Mouse (Mus musculus) megakaryocyte, adult 5-6 weeks (primary cell): Measurements from ENCODE around the gene Zfp9. TPM values are rescaled to one million over a fixed set of nuclear protein-coding genes. Genes with fewer than 3 reads are reported as not detected.

ENCODE experiments used
- ATAC-seq: 2 replicates; pipeline ENCODE4 v1.8.0; 2016; ENCODE audit warnings: mild to moderate bottlenecking, inconsistent platforms; ENCODE audit not compliant: poor library complexity, severe bottlenecking
- total RNA-seq, 2 experiments: library from RNA; stranded (forward) in 1 of 2; stranded (reverse) in 1 of 2; fragments of 153-499, 151-499 nt in 1 of 2; fragments of 221-1000, 200-1000 nt in 1 of 2; gene quantifications; 2 replicates each; pipeline versions ENCODE4 v1.2.3 to v1.2.4; 2015 to 2017

The Zfp9 gene
- 0.22 TPM in 1 of 2 replicates, not detected in the other for total RNA-seq (2015)
- not detected in 2 replicates for total RNA-seq (2017)

- peak; percentile 66 for ATAC-seq
These were observed at the start of gene Zfp9 for GRCm38 (mm10) chr6:118478957-118479708. Zfp9 (minus strand) TSS chr6:118479320.

GRCm38 (mm10) chr6:118520668-118521067 is 41.5 kb upstream of the Zfp9 start:
- ATAC-seq, result no peak

DNA sequence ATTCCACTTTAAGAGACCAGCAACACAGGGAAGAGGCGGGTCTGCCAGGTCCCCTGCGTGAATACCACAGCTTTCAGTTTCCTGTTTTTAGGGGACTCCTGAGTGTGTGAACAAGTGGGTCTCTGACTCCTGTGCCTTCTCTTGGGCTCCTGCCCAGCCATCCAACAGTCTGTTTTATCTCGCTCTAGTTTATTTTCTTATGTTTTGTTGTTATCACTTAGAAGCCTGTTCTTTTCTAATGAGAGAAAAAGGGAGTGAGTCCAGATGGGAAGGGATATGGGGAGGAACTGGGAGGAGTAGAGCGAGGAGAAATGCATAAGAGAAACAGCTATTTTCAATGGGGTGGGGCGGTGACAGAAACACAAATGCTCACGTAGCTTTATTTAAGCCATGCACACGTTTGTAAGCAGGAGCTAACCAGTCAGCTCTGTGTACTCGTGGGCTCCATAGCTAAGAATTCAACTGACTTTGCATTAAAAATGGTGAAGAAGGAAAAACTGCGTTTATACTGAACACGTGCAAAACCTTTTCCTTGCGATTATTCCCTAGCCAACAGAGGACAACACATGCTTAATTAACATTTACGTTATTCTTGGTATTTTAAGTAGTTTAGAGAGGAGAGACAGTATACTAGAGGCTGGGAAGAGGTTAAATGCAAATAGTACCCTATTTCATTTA is 34.4 kb upstream of the Zfp9 start:
- no peak for ATAC-seq

DNA sequence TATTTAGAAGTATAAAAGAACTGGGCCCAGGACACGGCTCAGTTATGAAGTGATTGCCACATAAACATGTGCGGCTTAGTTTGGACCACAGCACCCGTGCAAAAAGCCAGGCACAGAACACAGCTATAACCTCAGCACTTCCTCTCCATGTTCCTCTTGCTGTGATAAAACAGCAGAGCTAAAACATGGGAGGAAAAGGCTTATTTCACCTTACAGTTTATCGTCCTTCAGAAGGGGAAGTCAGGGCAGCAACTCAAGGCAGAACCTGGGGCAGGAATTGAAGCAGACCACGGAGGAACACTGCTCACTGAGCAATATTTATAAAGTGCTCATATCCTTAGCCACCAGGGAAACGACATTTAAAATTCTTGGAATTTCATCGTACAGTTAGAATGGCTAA is 19.9 kb upstream of the Zfp9 start:
- no peak for ATAC-seq

GRCm38 (mm10) chr6:118482125-118482524 is 3.0 kb upstream of the Zfp9 start:
- no peak for ATAC-seq

DNA sequence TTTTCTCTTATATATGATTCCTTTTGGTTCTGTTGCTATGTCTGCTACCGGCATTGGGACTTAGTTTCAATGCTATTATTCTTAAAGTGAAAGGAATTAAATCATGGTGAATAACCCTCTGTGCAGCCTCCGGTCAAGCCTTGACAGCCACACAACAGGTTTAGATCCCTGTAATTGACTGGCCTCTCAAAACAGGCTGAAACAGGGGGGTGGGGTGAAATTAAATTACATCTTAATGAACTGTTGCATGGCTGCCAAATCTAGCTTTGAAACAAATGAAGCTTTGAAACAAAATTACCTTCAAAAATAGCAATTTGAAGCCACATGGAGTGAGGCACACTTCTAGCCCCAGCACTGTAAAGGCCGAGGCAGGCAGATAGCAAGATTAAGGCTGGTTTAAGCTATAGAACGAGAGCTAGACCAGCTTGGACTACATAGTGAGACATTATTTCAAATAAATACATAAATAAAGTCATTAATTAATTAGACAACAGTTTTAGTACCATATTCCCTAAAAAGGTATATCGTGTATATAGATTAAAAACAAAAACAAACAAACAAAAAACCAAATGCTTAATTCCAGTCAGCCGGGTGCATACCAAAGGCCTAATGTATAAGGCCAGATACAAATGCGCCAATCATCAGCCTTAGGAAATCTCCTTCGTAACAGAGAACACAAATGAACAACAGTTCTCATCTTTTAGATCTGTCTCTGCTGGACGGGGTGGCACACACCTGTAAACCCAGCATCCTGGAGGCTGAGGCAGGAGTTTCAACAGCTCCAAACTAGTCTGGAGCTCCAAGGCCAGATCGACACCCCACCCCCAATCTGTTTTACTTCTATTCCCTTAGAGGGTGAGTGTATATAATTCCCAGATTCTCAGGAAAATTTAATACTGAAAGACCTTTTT is 990 bp downstream of the Zfp9 start:
- ATAC-seq, result no peak

DNA sequence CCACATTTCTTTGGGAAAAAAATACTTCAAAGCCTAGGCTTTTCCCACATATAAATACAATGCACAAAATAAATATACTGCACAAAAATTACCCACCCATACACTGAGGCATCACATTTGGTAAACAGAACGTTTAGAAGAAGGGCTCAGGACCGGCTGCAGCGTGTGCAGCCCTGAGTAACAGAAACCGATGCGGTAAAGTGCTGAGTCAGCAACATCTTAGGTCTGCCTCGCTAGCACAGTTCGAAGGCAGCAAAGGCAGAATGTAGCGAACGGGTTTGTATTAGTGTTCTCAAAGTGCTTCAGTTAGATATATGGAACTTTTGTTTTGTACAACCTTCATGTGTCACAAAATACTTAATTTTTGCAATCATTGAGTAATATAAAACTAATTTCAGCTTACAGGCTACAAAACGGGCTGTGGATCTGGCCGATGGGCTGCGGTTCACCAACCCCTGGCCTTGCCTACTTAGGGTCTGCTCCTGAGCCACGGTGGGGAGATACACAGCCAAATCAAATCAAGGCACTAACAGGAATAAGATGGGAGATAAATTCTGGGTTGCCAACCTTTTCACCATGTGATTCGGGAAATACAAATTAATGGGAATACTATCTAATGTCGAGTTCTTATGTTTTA is 16.9 kb downstream of the Zfp9 start:
- no peak for ATAC-seq

GRCm38 (mm10) chr6:118457726-118458125 is 21.4 kb downstream of the Zfp9 start:
- ATAC-seq, result no peak

GRCm38 (mm10) chr6:118455042-118455631 is 24.0 kb downstream of the Zfp9 start, which contains the start of gene Zfp248:
Zfp248 (minus strand) TSS chr6:118455528.
- peak; percentile 98 for ATAC-seq

DNA sequence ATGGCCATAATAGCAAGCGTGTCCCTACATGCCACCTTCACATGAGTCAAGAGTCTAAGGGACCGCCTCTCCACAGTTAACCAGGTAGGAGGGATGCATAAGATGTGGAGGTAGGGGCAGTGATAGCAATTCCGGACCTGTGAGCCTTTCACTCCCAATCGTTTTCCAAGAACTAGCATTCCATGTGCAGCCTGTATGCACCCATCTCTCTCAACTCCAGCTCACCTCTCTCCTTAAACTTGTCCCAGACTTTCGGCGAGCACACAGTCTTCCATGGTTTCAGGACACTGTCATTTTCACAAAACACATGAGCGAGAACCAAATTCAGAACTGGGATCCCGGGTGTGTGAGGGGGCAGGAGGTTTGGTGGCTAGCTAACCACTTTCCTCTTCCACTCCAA is 24.7 kb downstream of the Zfp9 start:
- no peak for ATAC-seq

GRCm38 (mm10) chr6:118431502-118431901 is 47.6 kb downstream of the Zfp9 start:
- no peak for ATAC-seq

GRCm38 (mm10) chr6:118426666-118427065 is 52.5 kb downstream of the Zfp9 start:
- ATAC-seq, result no peak

DNA sequence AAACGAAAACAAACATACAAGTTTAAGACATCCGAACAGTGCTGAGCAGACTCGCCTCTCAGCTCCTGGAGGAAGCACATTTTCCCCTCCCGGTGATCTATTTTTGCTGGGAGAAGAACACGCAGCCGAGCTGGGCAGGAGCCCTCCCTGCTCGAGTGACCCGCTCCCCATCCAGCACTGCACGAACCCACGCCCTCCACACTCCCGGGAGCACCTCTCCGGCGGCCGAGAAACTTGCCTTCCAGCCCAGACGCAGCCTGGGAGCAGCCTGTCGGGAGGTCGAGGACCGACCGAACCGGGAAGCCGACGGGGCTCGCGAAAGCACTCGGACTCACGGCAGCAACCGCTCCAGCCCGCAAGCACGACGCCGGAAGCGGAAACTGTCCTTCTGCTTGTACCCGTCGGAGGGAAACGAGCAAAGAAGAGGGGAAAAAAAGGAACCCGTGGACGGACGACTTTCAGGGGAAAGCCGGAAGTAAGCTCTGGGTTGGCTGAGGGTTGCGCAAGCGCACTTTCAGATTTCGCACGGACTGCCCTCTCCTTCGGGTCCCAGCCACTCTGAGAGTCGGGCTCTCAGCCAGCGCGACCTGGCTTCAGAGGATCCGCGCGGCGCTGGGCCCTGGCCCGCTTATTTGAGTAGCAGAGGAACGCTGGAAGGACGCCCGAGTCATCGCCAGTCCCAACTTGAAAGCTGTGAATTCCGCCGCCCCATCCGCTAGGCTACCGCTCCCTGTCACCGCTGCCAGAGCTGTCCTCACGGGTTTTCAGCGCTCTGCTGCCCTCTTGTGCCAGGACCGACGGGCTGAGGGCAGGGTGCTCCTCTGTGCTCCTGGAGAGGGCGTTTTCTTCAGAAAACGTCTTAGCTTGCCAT is 59.8 kb downstream of the Zfp9 start, which contains the start of gene Bms1:
Gene Bms1 (minus strand): TSS at position 425 of the 871 bp plus-strand sequence.
- ATAC-seq, result peak; percentile 94

Other genes with a start within 250 kb of the Zfp9 start
- 20.4 and 23.3 TPM in 2 replicates for gene Bms1, start 59.8 kb downstream of the Zfp9 start, total RNA-seq (2015)
- 53.9 and 57.7 TPM in 2 replicates for gene Bms1, start 59.8 kb downstream of the Zfp9 start, total RNA-seq (2017)
- gene Zfp248, start 23.8 kb downstream of the Zfp9 start, total RNA-seq (2015), result 0.22 and 1.1 TPM in 2 replicates
- 0.20 and 0.81 TPM in 2 replicates for gene Zfp248, start 23.8 kb downstream of the Zfp9 start, total RNA-seq (2017)
- 1.8 and 2.7 TPM in 2 replicates for gene Ankrd26, start 82.9 kb upstream of the Zfp9 start, total RNA-seq (2015)
- gene Ankrd26, start 82.9 kb upstream of the Zfp9 start, total RNA-seq (2017), result 4.1 and 9.7 TPM in 2 replicates